Mouse (Mus musculus): ENCODE measurements around the gene Ntm. TPM values are rescaled to one million over a fixed set of nuclear protein-coding genes. Genes with fewer than 3 reads are reported as not detected.

Gene Ntm
- polyA plus RNA-seq, 1 experiment, result 95.1 TPM

DNA sequence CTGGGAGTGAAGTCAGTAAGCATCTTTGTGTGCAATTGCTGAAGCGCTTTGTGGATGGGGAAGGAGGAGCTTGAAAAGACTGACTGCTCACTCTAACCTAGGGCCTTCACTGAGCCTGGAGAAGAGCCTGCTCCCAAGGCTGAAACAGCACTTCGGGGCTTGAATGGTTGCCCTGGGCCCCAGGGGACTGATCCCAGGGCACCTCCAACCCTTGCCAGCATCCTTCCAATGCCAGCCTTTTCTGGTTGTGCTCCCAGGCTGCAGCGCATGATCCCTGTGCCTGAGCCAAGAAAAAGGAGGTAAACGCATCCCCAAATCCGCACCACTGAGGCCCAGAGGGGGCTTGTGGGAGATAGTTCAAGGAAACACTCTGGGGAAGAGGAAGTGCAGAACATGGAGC is 128.0 kb downstream of the Ntm start:
- TF ChIP-seq POLR2A (IDR thresholded peaks at IDR 0.05; ENCODE audit: borderline replicate concordance, extremely low read depth, insufficient read depth, insufficient read length, poor library complexity, severe bottlenecking) (no peak), CTCF (IDR thresholded peaks at IDR 0.05; ENCODE audit: borderline replicate concordance, extremely low read depth, insufficient read depth, insufficient read length) (no peak)
- peak; percentile 26 for DNase-seq (ENCODE audit: low read depth)

DNA sequence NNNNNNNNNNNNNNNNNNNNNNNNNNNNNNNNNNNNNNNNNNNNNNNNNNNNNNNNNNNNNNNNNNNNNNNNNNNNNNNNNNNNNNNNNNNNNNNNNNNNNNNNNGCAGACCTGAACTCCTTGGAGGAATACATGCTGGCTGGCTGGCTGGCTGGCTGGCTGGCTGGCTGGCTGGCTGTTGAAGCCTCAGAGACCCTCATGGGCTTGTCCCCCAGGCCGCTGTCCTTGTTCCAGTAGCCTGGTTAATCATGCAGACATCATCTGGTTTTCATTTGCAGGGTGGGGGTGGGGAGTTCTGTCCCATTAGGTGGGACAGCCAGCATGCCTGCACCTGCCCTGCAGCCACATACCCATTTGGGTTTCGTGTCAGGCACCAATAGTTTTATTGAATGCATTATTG is 129.2 kb downstream of the Ntm start:
- peak; percentile 51 for DNase-seq (ENCODE audit: low read depth)
- TF ChIP-seq CTCF (IDR thresholded peaks at IDR 0.05; ENCODE audit: borderline replicate concordance, extremely low read depth, insufficient read depth, insufficient read length) (no peak), POLR2A (IDR thresholded peaks at IDR 0.05; ENCODE audit: borderline replicate concordance, extremely low read depth, insufficient read depth, insufficient read length, poor library complexity, severe bottlenecking) (no peak)

DNA sequence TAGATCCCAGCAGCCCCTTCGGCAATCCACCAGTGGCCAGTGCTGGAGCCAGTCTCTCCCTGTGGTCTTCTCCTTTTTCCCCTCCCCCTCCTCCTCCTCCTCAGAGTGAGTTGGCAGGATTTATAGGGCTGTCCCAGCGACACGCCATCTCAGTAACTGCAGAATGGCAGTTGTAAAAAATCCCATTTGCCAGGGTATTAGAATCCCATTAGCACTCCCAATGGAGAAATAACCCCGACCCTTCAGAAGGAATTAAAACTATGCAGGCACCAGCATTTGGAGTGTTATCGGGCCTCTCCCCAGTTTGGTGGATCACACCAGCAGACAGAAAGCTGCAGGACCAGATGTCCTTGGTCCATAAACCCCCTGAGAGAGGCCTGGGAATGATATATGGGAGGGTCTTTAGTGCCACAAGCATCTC is 135.7 kb downstream of the Ntm start:
- TF ChIP-seq CTCF (IDR thresholded peaks at IDR 0.05; ENCODE audit: borderline replicate concordance, extremely low read depth, insufficient read depth, insufficient read length), result no peak
- no peak for TF ChIP-seq POLR2A (IDR thresholded peaks at IDR 0.05; ENCODE audit: borderline replicate concordance, extremely low read depth, insufficient read depth, insufficient read length, poor library complexity, severe bottlenecking)
- peak; percentile 46 for DNase-seq (ENCODE audit: low read depth)

DNA sequence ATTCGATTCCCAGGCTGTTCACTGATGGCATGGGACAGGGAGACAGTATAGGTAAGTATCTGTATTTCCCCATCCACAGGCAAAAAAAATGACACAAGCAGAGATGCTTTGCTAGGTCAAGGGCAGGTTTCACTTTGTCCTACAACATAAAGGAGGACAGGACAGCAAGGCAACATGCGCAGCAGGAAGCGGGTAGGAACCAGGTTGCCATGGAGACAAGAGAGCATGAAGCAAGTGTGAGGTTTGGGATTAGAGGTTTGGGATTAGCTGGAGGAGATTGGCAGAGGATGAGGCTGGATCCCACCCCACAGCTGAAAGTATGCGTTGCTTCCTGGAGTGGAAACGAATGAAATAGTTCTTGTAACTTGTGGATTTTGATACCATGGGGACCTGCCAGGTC is 137.7 kb downstream of the Ntm start:
- no peak for TF ChIP-seq POLR2A (IDR thresholded peaks at IDR 0.05; ENCODE audit: borderline replicate concordance, extremely low read depth, insufficient read depth, insufficient read length, poor library complexity, severe bottlenecking)
- TF ChIP-seq CTCF (IDR thresholded peaks at IDR 0.05; ENCODE audit: borderline replicate concordance, extremely low read depth, insufficient read depth, insufficient read length), result no peak
- peak; percentile 40 for DNase-seq (ENCODE audit: low read depth)

DNA sequence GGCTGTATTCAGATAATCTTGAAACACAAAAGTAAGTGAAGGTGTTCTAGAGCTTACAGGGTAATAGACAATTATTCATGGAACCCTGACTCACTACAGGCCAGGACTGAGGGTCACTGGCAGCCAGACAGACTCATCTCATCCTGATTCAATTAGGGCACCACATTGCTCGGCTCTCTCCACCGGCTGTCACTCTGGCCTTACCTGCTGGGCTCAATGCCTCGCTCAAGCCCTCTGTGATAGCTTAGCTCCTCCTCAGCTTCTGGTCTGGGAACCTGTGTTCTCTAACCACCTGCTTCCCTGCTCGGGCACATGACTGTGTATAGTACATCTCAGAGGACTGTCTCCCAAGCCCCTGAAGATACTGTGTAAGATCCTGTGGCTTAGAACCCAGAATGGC is 139.2 kb downstream of the Ntm start:
- no peak for DNase-seq (ENCODE audit: low read depth)

DNA sequence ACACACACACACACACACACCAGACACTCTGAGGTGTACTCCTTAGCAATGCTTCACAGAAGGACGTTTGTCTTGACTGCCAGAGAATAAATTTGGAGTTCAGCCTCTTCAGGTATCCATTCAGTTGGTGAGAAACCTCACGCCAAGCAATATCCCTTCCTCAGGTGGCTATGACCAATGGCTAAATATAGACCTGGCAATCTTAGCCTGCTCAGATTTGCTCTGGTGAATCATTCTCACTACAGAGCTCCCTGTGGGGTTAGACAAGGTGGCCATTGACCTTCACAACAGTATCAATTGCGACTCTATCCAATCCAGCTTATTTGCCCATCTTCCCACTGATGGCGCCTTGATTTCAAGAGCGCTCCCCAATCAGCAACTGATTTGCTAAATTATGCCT is 150.3 kb downstream of the Ntm start:
- TF ChIP-seq CTCF (IDR thresholded peaks at IDR 0.05; ENCODE audit: borderline replicate concordance, extremely low read depth, insufficient read depth, insufficient read length) (no peak), POLR2A (IDR thresholded peaks at IDR 0.05; ENCODE audit: borderline replicate concordance, extremely low read depth, insufficient read depth, insufficient read length, poor library complexity, severe bottlenecking) (no peak)
- no peak for DNase-seq (ENCODE audit: low read depth)

More for the DNA sequence above, 139.2 kb downstream of the Ntm start:
- TF ChIP-seq CTCF (IDR thresholded peaks at IDR 0.05; ENCODE audit: borderline replicate concordance, extremely low read depth, insufficient read depth, insufficient read length), result no peak
- TF ChIP-seq POLR2A (IDR thresholded peaks at IDR 0.05; ENCODE audit: borderline replicate concordance, extremely low read depth, insufficient read depth, insufficient read length, poor library complexity, severe bottlenecking), result no peak

DNA sequence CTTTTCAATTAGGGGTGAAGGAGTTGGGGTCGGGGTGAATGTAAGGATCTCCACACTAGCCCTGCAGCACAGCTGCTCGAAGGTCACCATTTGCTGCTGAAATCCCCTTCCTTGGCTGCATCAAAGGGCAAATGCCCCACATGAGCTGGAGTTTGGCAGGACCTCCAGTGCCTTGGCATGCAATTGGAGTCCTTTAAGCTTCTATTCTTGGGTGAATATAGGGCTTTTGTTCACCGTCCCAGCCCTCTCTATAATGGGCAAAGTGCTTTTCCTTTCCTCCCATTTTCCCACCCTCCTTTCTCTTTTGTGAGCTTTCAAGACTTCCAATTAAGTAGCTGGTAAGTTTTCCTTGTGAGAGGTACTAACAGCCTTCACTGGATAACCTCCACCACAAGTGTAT is 156.2 kb downstream of the Ntm start:
- peak; percentile 94 for DNase-seq (ENCODE audit: low read depth)
- TF ChIP-seq POLR2A (IDR thresholded peaks at IDR 0.05; ENCODE audit: borderline replicate concordance, extremely low read depth, insufficient read depth, insufficient read length, poor library complexity, severe bottlenecking) (no peak), CTCF (IDR thresholded peaks at IDR 0.05; ENCODE audit: borderline replicate concordance, extremely low read depth, insufficient read depth, insufficient read length) (no peak)

DNA sequence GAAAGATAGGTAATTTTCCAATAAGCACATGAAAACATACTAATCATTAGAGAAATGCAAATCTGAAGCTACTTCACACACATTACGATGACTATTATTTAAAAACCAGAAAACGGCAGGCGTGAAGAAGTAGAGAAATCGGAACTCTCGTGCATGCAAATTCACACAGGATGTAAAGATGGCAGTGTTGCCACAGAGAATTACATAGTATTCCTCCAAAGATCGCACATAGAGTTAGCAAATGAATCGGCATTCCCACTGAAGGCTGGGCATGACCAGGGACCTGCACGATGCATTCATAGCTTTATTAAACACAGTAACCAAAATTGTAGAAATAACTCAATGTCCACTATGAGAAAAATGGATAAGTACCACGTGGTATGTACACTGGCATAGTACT is 158.5 kb downstream of the Ntm start:
- DNase-seq (ENCODE audit: low read depth), result peak; percentile 53
- TF ChIP-seq POLR2A (IDR thresholded peaks at IDR 0.05; ENCODE audit: borderline replicate concordance, extremely low read depth, insufficient read depth, insufficient read length, poor library complexity, severe bottlenecking) (no peak), CTCF (IDR thresholded peaks at IDR 0.05; ENCODE audit: borderline replicate concordance, extremely low read depth, insufficient read depth, insufficient read length) (no peak)

DNA sequence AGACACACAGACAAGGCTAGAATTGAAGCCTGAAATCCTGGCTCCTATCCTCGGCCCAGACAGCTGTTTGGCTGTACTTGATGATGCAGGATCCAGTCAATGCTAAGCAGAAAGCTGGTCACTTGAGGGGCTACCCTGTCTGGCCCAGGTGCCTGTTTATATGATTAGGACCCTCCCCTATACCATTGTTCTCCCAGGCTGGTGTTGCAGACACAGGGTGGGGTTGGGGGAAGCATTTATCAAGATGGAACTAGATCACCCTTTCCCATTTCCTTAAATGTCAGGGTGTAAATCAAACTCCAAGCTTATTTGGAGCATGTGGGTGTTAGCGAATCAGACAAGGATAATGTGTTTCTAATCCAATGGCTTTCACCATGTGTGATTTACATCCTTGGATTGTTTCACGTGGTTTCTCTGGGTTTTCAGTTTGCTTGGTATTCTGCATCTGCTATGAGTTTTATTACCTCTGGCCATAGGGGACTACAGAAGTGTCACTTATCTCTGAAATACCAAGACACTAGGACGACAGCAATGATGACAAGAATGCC is 159.1 kb downstream of the Ntm start:
- DNase-seq (ENCODE audit: low read depth), result peak; percentile 20
- TF ChIP-seq CTCF (IDR thresholded peaks at IDR 0.05; ENCODE audit: borderline replicate concordance, extremely low read depth, insufficient read depth, insufficient read length) (no peak), POLR2A (IDR thresholded peaks at IDR 0.05; ENCODE audit: borderline replicate concordance, extremely low read depth, insufficient read depth, insufficient read length, poor library complexity, severe bottlenecking) (no peak)

DNA sequence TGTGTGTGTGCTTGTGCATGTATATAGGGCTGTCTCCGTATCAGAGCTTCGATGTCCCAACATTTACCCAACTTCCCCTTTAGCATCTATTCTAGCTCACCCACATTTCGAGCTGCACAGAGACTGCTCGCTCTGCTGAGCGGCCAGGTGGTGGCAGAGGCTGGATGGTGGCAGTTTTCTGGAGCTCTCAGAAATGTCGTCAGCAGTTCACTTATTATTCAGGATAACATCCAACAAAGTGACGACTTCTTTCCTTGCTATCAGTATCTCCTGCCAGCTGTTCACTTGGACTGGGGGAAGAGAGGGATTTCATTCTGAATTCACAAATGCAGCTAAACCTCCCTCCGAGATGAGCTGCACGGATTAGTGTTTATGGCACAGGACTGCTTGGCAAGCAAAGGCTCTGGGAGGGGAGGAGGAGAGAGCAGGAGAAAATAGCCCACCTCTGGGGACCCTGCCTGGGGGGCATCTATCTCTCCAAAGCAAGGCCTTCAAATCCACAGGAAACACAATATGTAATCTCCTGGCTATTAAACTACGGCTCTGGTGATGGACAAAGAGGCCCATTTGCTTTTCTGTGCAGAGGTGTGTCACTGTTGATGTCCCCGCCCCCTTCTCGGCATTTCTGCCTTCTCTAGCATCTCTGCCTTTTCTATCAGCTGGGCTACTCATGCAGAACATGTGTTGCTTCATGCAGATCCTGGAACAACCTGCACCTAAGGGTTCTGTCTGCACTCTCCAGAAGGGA is 159.8 kb downstream of the Ntm start:
- DNase-seq (ENCODE audit: low read depth), result peak; percentile 92

DNA sequence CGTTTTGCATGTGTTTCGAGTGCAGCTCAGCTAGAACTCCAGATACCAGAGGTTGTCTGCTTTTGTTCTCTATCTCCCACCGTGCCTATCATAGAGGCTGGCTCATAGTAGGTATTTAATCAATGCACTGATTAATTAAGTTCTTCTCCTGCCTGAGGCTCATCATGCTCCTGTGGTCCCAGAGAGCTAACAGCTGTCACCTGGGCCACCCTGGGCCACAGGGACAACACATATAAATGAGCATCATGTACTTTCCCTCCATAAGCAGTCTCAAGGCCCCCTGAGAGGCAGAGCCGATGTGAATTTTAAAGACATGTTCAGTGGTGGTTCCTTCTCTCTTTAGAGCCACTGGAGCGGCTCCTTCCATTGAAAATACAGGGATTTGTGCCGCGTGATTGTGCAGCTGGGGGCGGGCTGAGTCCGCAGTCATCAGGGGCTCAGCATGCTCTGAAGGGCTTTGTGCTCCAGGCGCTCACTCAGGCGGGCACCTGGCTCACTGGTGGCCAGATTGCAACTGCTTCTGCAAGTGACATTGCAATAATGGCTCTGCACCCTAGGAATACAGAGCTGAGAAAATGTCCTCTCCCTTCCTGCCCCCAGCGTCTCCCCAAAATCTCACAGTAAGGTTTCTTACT is 160.8 kb downstream of the Ntm start:
- peak; percentile 93 for DNase-seq (ENCODE audit: low read depth)
- TF ChIP-seq POLR2A (IDR thresholded peaks at IDR 0.05; ENCODE audit: borderline replicate concordance, extremely low read depth, insufficient read depth, insufficient read length, poor library complexity, severe bottlenecking) (no peak), CTCF (IDR thresholded peaks at IDR 0.05; ENCODE audit: borderline replicate concordance, extremely low read depth, insufficient read depth, insufficient read length) (no peak)

More for the DNA sequence above, 159.8 kb downstream of the Ntm start:
- TF ChIP-seq POLR2A (IDR thresholded peaks at IDR 0.05; ENCODE audit: borderline replicate concordance, extremely low read depth, insufficient read depth, insufficient read length, poor library complexity, severe bottlenecking), result no peak
- TF ChIP-seq CTCF (IDR thresholded peaks at IDR 0.05; ENCODE audit: borderline replicate concordance, extremely low read depth, insufficient read depth, insufficient read length), result no peak
